Mouse (Mus musculus) kidney, adult 2 months (tissue): Measurements from ENCODE around the gene Ildr2. TPM values are rescaled to one million over a fixed set of nuclear protein-coding genes. Genes with fewer than 3 reads are reported as not detected.
A peak's percentile ranks its signal among the peaks of the same experiment; 100 is the strongest.

Source experiments
- DNase-seq: peaks from one replicate; pipeline ENCODE4 v3.0.0; 2021
- H3K27ac ChIP-seq: fragments of 200-500 bp; 2 replicates; pipeline ENCODE4 v1.5.1; 2012; ENCODE audit warnings: low read depth, low read length, control low read depth, inconsistent platforms; ENCODE audit not compliant: insufficient read depth
- H3K27me3 ChIP-seq: fragments of 200-500 bp; replicated peaks from 2 replicates; pipeline ENCODE4 v1.6.1; 2012; ENCODE audit warnings: mild to moderate bottlenecking, moderate library complexity, low read length, inconsistent platforms; ENCODE audit not compliant: control insufficient read depth, insufficient read depth
- H3K36me3 ChIP-seq: fragments of 200-500 bp; 2 replicates; pipeline ENCODE4 v1.6.1; 2012; ENCODE audit warnings: mild to moderate bottlenecking, moderate library complexity, low read length, inconsistent platforms; ENCODE audit not compliant: control insufficient read depth, insufficient read depth
- H3K4me1 ChIP-seq: fragments of 200-500 bp; 2 replicates; pipeline ENCODE4 v1.6.1; 2011; ENCODE audit warnings: low read length; ENCODE audit not compliant: control insufficient read depth, insufficient read depth
- H3K4me3 ChIP-seq: fragments of 200-500 bp; 2 replicates; pipeline ENCODE4 v1.5.1; 2011; ENCODE audit warnings: mild to moderate bottlenecking, low read depth, low read length, control low read depth; ENCODE audit not compliant: insufficient read depth
- CTCF ChIP-seq: fragments of 200-500 bp; conservative IDR thresholded peaks from 2 replicates; pipeline ENCODE4 v1.5.1; 2011; ENCODE audit warnings: low read depth, mild to moderate bottlenecking, control low read depth, low read length, moderate library complexity, mixed read lengths; ENCODE audit not compliant: insufficient read depth, insufficient read length
- POLR2A ChIP-seq: fragments of 200-500 bp; IDR thresholded peaks from one replicate; pipeline ENCODE4 v1.6.1; 2011; ENCODE audit warnings: low read depth, low read length, control low read depth
- WGBS: fragments of 180-500 bp; shearing (Covaris S2); methylation state at CpG from one replicate; pipeline ENCODE4 v1.1.7; 2018; 5-methylcytosine and 5-hydroxymethylcytosine counted together
- polyA plus RNA-seq: library from polyadenylated mRNA; depleted of rRNA; stranded (reverse); fragments of >200 nt; gene quantifications from 2 replicates; pipeline ENCODE4 v1.2.3, GENCODE M21; 2012; rRNA removed

The Ildr2 gene
- polyA plus RNA-seq, 1 experiment = 12.3 TPM

GRCm38 (mm10) chr1:166360157-166360855, 106.4 kb downstream of the Ildr2 start:
- WGBS = 14% methylated on average over 14 of the region's 14 CpGs

GRCm38 (mm10) chr1:166360896-166361295, 107.0 kb downstream of the Ildr2 start:
- Histone ChIP-seq H3K27ac (no peak overlapping the region), H3K27me3 (no peaks in the 10 kb centered on the region; the same call in 1 of the 2 replicates), H3K4me1 (no peaks in the 10 kb centered on the region), H3K4me3 (no peak overlapping the region), H3K36me3 (no peaks in the 10 kb centered on the region)
- 62% methylated on average over 5 of the region's 5 CpGs for WGBS
- no peak for DNase-seq
- TF ChIP-seq CTCF (no peak), POLR2A (no peak)

More at GRCm38 (mm10) chr1:166360157-166360855, 106.4 kb downstream of the Ildr2 start:
- no peak overlapping the region for H3K27ac ChIP-seq
- no peaks in the 10 kb centered on the region for H3K27me3 ChIP-seq
- H3K4me1 ChIP-seq = no peaks in the 10 kb centered on the region
- H3K4me3 ChIP-seq = no peak overlapping the region
- TF ChIP-seq POLR2A = no peak
- TF ChIP-seq CTCF = peak; percentile 95
- no peaks in the 10 kb centered on the region for H3K36me3 ChIP-seq
- peak; percentile 91 for DNase-seq

- DNase-seq = no peak
- no peak overlapping the region for H3K27ac ChIP-seq
- TF ChIP-seq CTCF = no peak
- TF ChIP-seq POLR2A = no peak
- no peaks in the 10 kb centered on the region for H3K4me1 ChIP-seq
- no peaks in the 10 kb centered on the region for H3K36me3 ChIP-seq
- H3K27me3 ChIP-seq = no peaks in the 10 kb centered on the region; the same call in 1 of the 2 replicates
- WGBS = 47% methylated on average over 3 of the region's 3 CpGs
- H3K4me3 ChIP-seq = no peak overlapping the region
Measured at GRCm38 (mm10) chr1:166361842-166362241, 107.9 kb downstream of the Ildr2 start.

- no peak overlapping the region for H3K4me3 ChIP-seq
- H3K27me3 ChIP-seq = no peaks in the 10 kb centered on the region; the same call in 1 of the 2 replicates
- H3K4me1 ChIP-seq = no peaks in the 10 kb centered on the region
- WGBS = 74% methylated on average over 3 of the region's 3 CpGs
- no peak overlapping the region for H3K27ac ChIP-seq
- H3K36me3 ChIP-seq = no peaks in the 10 kb centered on the region
- DNase-seq = no peak
- TF ChIP-seq CTCF (no peak), POLR2A (no peak)
Measured at GRCm38 (mm10) chr1:166362659-166363058, 108.7 kb downstream of the Ildr2 start.

GRCm38 (mm10) chr1:166363122-166363521, 109.2 kb downstream of the Ildr2 start:
- Histone ChIP-seq H3K4me3 (no peak overlapping the region), H3K4me1 (no peaks in the 10 kb centered on the region), H3K36me3 (no peaks in the 10 kb centered on the region), H3K27me3 (no peaks in the 10 kb centered on the region; the same call in 1 of the 2 replicates), H3K27ac (no peak overlapping the region)
- DNase-seq = no peak
- TF ChIP-seq CTCF = no peak
- TF ChIP-seq POLR2A = no peak

Other genes with a start within 250 kb of the Ildr2 start
- gene Dusp27, start 126.2 kb upstream of the Ildr2 start, polyA plus RNA-seq = 0.30 TPM in 1 of 2 replicates, not detected in the other
- 0.09 and 0.49 TPM in 2 replicates for gene Gpa33, start 123.9 kb upstream of the Ildr2 start, polyA plus RNA-seq
- gene Mael, start 15.4 kb upstream of the Ildr2 start, polyA plus RNA-seq = 0.11 TPM in 2 replicates
- gene Tada1, start 125.0 kb downstream of the Ildr2 start, polyA plus RNA-seq = 15.9 and 16.9 TPM in 2 replicates
- gene Pogk, start 155.7 kb downstream of the Ildr2 start, polyA plus RNA-seq = 7.4 TPM in 2 replicates
- gene Gm4846, start 243.4 kb downstream of the Ildr2 start, polyA plus RNA-seq = not detected in 2 replicates